Mouse (Mus musculus) testis, adult 2 months (tissue): Measurements from ENCODE around the gene Nt5dc2. TPM values are rescaled to one million over a fixed set of nuclear protein-coding genes. Genes with fewer than 3 reads are reported as not detected.
A peak's percentile ranks its signal among the peaks of the same experiment; 100 is the strongest.

Experiments
- H3K27ac ChIP-seq: fragments of 200-500 bp; 2 replicates; pipeline ENCODE4 v1.5.1; 2012; ENCODE audit warnings: low read depth, low read length; ENCODE audit not compliant: control insufficient read depth, insufficient read depth
- H3K27me3 ChIP-seq: fragments of 200-500 bp; 2 replicates; pipeline ENCODE4 v1.6.1; 2012; ENCODE audit warnings: mild to moderate bottlenecking, low read length, moderate library complexity; ENCODE audit not compliant: control insufficient read depth, insufficient read depth
- H3K36me3 ChIP-seq: fragments of 200-500 bp; 2 replicates; pipeline ENCODE4 v1.6.1; 2012; ENCODE audit warnings: mild to moderate bottlenecking, low read length; ENCODE audit not compliant: control insufficient read depth, insufficient read depth
- H3K4me1 ChIP-seq: fragments of 200-500 bp; 2 replicates; pipeline ENCODE4 v1.6.1; 2012; ENCODE audit warnings: low read length; ENCODE audit not compliant: control insufficient read depth, insufficient read depth
- H3K4me3 ChIP-seq: fragments of 200-500 bp; 2 replicates; pipeline ENCODE4 v1.5.1; 2012; ENCODE audit warnings: low read depth, mild to moderate bottlenecking, low read length, moderate library complexity, mixed read lengths; ENCODE audit not compliant: control insufficient read depth
- CTCF ChIP-seq: fragments of 200-500 bp; IDR thresholded peaks from 2 replicates; pipeline ENCODE4 v1.5.1; 2012; ENCODE audit warnings: low read depth, mild to moderate bottlenecking, inconsistent platforms, low read length, moderate library complexity; ENCODE audit not compliant: control insufficient read depth, insufficient read depth, insufficient replicate concordance
- POLR2A ChIP-seq: fragments of 200-500 bp; IDR thresholded peaks from 2 replicates; pipeline ENCODE4 v1.6.1; 2012; ENCODE audit warnings: low read depth, mild to moderate bottlenecking, inconsistent platforms, low read length, moderate library complexity; ENCODE audit not compliant: control insufficient read depth
- polyA plus RNA-seq: library from polyadenylated mRNA; depleted of rRNA; stranded (reverse); fragments of >200 nt; gene quantifications from 2 replicates; pipeline ENCODE4 v1.2.3, GENCODE M21; 2012

Nt5dc2 gene
- polyA plus RNA-seq, 1 experiment = 24.4 TPM

GRCm38 (mm10) chr14:31165458-31165857 is 34.6 kb downstream of the Nt5dc2 start:
- no peak for TF ChIP-seq POLR2A
- TF ChIP-seq CTCF = no peak
- no peak overlapping the region for H3K27ac ChIP-seq
- H3K27me3 ChIP-seq = no peaks in the 10 kb centered on the region

GRCm38 (mm10) chr14:31165991-31166630 is 35.3 kb downstream of the Nt5dc2 start:
- Histone ChIP-seq H3K4me3 (no peak overlapping the region), H3K27me3 (no peaks in the 10 kb centered on the region), H3K4me1 (no peaks in the 10 kb centered on the region), H3K27ac (no peak overlapping the region), H3K36me3 (no peaks in the 10 kb centered on the region)
- TF ChIP-seq POLR2A (no peak), CTCF (no peak)

More at GRCm38 (mm10) chr14:31165458-31165857, 34.6 kb downstream of the Nt5dc2 start:
- Histone ChIP-seq H3K4me3 (no peak overlapping the region), H3K4me1 (no peaks in the 10 kb centered on the region), H3K36me3 (no peaks in the 10 kb centered on the region)

- TF ChIP-seq CTCF = no peak
- TF ChIP-seq POLR2A = no peak
- Histone ChIP-seq H3K4me1 (no peaks in the 10 kb centered on the region), H3K4me3 (0 out of 2 replicates have a peak overlapping the region, but pooled peaks have one; percentile 6), H3K27ac (no peak overlapping the region; the same call in 1 of the 2 replicates), H3K36me3 (no peaks in the 10 kb centered on the region), H3K27me3 (no peaks in the 10 kb centered on the region)
Observed at GRCm38 (mm10) chr14:31166827-31167226, 36.0 kb downstream of the Nt5dc2 start.

- H3K4me3 ChIP-seq = no peak within 1 kb of the TSS; the same call in 1 of the 2 replicates
- no peaks in the 10 kb centered on the region for H3K36me3 ChIP-seq
- H3K4me1 ChIP-seq = no peaks in the 10 kb centered on the region
- TF ChIP-seq POLR2A = no peak
- TF ChIP-seq CTCF = no peak
- no peak within 1 kb of the TSS for H3K27ac ChIP-seq
- H3K27me3 ChIP-seq = no peaks in the 10 kb centered on the region
Observed at GRCm38 (mm10) chr14:31168425-31168824, 37.6 kb downstream of the Nt5dc2 start, which contains the start of gene Stab1. Stab1 (minus strand) TSS chr14:31168641.

- no peaks in the 10 kb centered on the region for H3K36me3 ChIP-seq
- H3K4me3 ChIP-seq = no peak overlapping the region
- H3K27me3 ChIP-seq = no peaks in the 10 kb centered on the region
- H3K4me1 ChIP-seq = no peaks in the 10 kb centered on the region
- TF ChIP-seq CTCF = no peak
- H3K27ac ChIP-seq = no peak overlapping the region
Observed at GRCm38 (mm10) chr14:31169508-31169907, 38.7 kb downstream of the Nt5dc2 start.

GRCm38 (mm10) chr14:31170963-31171362 is 40.1 kb downstream of the Nt5dc2 start:
- TF ChIP-seq POLR2A (no peak), CTCF (no peak)
- no peak overlapping the region for H3K4me3 ChIP-seq
- no peaks in the 10 kb centered on the region for H3K4me1 ChIP-seq
- no peaks in the 10 kb centered on the region for H3K27me3 ChIP-seq
- no peaks in the 10 kb centered on the region for H3K36me3 ChIP-seq
- no peak overlapping the region for H3K27ac ChIP-seq

- Histone ChIP-seq H3K36me3 (no peaks in the 10 kb centered on the region), H3K27me3 (no peaks in the 10 kb centered on the region)
- TF ChIP-seq POLR2A (no peak), CTCF (no peak)
Observed at GRCm38 (mm10) chr14:31171386-31171785, 40.5 kb downstream of the Nt5dc2 start.

More at GRCm38 (mm10) chr14:31171386-31171785, 40.5 kb downstream of the Nt5dc2 start:
- Histone ChIP-seq H3K4me3 (no peak overlapping the region), H3K27ac (no peak overlapping the region), H3K4me1 (no peaks in the 10 kb centered on the region)
